Mouse (Mus musculus) adrenal gland, adult 2 months (tissue): Measurements from ENCODE around the gene Impg1. TPM values are rescaled to one million over a fixed set of nuclear protein-coding genes. Genes with fewer than 3 reads are reported as not detected.
"Not testable (repeated sequence)": the region's sequence is repeated elsewhere in the genome, so short reads cannot be mapped to it uniquely, and the experiment has no call there.

Experiments used
- DNase-seq: peaks from one replicate; pipeline ENCODE4 v3.0.0; 2021
- polyA plus RNA-seq: library from polyadenylated mRNA; depleted of rRNA; stranded (reverse); fragments of >200 nt; gene quantifications from 2 replicates; pipeline ENCODE4 v1.2.3, GENCODE M21; 2012
- total RNA-seq, 2 experiments: library from RNA; stranded (reverse); gene quantifications; 2 replicates each; pipeline ENCODE4 v1.2.3; 2021

Impg1 gene
- total and polyA plus RNA-seq, 3 experiments: not detected

- DNase-seq: no peak
Measured at GRCm38 (mm10) chr9:80344451-80345000, 120.8 kb downstream of the Impg1 start.

DNA sequence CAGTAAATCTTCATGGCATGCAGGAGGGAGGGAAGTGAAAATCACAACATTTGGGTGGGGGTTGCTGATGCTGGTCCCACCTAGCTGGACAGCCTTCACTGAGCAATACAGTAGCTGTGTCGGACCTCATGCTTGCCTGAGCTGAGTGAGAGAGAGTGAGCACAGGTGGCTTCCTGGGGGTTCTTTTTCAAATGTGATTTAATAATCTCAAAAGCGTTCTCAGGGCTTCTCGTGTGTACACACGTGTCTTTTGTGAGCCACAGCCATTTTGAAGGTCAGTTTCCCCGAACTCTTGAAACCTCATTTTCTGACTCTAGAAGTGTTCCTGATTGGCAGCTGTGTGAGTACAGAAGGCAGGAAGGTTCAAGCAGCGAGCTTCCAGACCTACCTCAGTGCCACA lies 122.8 kb downstream of the Impg1 start:
- no peak for DNase-seq

- no peak for DNase-seq
Measured at GRCm38 (mm10) chr9:80341756-80342155, 123.5 kb downstream of the Impg1 start.

GRCm38 (mm10) chr9:80340927-80341326 lies 124.4 kb downstream of the Impg1 start:
- DNase-seq: no peak

DNA sequence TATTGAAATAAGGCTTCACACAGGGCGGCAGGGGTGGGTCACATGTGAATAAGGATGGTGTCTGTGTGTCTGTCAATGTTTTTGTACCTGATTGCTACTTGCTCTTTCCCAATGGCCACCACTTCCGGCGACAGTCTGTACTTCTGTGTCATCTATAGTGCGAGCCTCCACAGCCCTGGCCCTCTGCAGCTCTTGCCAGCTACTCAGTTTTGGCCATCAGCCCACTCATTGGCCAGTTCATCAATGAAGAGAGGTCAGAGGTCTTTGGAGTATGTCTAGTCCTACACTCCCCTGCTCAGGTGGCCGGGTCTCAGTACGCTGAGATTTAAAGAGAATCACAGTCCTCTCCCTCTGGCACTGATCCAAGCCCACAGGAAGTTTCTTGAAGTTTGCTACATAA lies 127.3 kb downstream of the Impg1 start:
- no peak for DNase-seq

- DNase-seq: no peak
Measured at GRCm38 (mm10) chr9:80335660-80336357, 129.5 kb downstream of the Impg1 start.

GRCm38 (mm10) chr9:80333998-80334605 lies 131.2 kb downstream of the Impg1 start:
- no peak for DNase-seq

DNA sequence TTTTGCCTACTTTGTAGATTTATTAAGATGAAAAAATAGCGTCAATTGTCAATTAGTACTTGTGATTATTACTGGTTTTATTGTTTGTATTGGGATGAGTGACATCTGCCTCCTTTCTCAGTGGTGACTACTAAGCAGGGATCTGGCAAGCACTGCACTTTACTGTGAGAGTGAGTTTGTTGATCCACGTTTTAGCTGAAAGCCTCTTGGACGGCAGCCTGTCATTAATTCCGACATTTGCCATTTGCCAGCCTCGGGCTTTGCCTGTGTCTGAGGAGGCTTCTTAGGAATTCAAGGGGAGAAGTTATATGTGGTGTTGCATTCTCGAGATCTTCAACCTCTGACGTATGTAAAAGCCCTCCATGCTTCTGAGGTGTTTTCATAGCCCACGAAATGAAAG lies 131.8 kb downstream of the Impg1 start:
- no peak for DNase-seq

DNA sequence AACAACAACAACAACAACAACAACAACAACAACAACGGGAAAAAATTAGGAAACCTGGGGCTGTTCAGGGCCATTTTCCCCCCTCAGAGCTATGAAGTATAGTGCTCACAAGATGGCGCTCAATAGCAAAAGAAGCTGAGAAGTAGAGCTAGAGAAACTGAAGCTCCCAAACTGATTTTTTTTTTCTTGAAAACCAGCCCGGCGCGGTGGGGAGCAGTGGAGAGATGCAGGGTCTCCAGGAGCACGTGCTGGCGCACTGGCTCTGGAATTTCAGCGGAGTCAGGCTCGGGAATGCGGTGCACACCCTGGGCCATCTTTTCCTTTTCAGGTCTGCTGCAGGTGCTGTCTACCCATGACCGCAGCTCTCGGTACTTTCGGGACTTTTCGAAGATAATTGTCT lies 133.1 kb downstream of the Impg1 start:
- peak; percentile 39 for DNase-seq

GRCm38 (mm10) chr9:80321051-80321887 lies 144.0 kb downstream of the Impg1 start:
- not testable (repeated sequence) for DNase-seq

DNA sequence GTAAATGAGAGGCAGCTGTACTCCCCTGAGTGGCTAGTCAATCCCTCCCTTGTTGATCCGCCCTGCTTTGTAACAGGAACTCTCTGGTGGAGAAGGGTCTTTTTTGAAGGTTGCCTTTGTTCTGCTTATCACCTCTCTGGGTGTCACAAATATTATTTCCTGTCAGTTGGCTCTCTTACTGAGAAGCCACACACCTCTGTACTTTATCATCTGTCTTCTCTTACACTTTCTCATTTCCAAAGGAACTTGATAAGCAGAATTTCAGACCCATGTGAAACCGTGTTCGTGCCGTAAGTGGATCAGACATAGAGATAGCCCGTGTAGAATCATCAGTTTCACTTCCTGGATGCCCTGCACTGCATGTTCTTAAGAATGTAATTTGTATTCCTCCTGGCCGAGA lies 147.3 kb downstream of the Impg1 start:
- DNase-seq: no peak

GRCm38 (mm10) chr9:80315922-80316321 lies 149.4 kb downstream of the Impg1 start:
- DNase-seq: no peak

DNA sequence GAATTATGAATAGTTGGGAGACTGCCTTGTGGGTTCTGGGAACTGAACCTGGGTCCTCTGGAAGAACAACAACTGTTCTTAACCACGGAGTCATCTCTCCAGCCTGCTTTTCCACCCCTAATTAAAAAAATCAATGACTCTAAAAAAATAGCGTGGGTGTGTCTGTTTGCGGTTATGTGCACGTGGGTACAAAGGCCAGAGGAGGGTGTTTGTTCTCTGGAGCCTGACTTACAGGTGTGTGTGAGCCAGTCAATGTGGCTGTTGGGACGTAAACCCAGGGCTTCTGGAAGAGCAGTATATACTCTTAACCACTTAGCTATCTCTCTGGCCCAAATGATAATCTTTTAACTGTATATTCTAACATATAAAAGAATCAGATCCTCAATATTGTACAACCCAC lies 151.7 kb downstream of the Impg1 start:
- DNase-seq: no peak

DNA sequence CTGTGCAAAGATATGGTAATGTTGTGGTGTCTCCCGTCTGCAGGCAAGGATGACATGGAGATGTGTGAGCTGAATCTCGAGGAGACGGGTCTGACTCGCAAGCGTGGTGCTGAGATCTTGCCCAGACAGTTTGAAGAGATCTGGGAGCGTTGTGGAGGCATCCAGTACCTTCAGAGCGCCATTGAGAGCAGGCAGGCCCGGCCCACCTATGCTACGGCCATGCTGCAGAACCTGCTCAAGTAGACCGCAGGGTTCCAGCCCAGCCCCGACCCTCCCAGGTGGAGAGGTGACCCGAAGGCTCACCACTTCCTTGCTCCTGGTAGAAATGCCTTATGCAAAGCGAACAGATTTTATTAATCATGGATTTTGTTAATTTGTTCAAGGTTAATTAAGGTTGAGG lies 157.7 kb downstream of the Impg1 start:
- DNase-seq: no peak

DNA sequence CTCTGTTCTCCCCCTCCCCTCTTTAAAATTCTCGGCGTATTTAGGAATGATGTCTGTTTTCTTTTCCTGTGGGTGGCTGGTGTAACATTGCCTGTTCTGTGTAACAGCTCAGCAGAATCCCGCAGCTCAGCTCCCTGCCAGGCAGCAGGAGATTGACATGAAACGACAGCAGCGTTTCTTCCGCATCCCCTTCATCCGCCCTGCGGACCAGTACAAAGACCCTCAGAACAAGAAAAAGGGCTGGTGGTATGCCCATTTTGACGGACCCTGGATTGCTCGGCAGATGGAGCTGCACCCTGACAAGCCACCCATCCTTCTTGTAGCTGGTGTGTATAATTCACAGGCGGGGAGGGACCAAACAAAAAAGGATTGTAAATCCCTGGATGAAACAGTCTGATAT lies 158.4 kb downstream of the Impg1 start:
- no peak for DNase-seq

DNA sequence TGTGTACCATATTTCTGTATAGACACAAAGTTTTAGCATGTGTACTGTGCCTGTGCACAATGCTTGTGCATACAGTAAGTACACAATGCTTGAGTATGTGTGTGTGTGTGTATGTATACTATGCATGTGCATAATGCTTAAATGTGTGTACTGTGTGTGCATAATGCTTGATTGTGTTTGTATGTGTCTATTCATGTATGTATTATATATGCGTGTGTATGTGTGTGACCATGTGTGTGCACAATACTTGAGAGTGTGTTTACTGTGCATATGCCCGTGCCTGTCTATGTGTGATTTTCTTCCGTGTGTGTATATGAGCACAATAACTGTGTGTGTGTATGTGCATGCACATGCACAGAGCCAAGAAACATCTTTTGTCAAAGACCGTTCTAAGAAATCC lies 158.9 kb downstream of the Impg1 start:
- DNase-seq: no peak

GRCm38 (mm10) chr9:80303518-80303917 lies 161.8 kb downstream of the Impg1 start:
- peak; percentile 4 for DNase-seq

- no peak for DNase-seq
Measured at GRCm38 (mm10) chr9:80299031-80299430, 166.2 kb downstream of the Impg1 start.

- DNase-seq: no peak
Measured at GRCm38 (mm10) chr9:80296086-80296485, 169.2 kb downstream of the Impg1 start.

GRCm38 (mm10) chr9:80293056-80293584 lies 172.2 kb downstream of the Impg1 start:
- no peak for DNase-seq

GRCm38 (mm10) chr9:80286845-80287244 lies 178.4 kb downstream of the Impg1 start:
- no peak for DNase-seq

DNA sequence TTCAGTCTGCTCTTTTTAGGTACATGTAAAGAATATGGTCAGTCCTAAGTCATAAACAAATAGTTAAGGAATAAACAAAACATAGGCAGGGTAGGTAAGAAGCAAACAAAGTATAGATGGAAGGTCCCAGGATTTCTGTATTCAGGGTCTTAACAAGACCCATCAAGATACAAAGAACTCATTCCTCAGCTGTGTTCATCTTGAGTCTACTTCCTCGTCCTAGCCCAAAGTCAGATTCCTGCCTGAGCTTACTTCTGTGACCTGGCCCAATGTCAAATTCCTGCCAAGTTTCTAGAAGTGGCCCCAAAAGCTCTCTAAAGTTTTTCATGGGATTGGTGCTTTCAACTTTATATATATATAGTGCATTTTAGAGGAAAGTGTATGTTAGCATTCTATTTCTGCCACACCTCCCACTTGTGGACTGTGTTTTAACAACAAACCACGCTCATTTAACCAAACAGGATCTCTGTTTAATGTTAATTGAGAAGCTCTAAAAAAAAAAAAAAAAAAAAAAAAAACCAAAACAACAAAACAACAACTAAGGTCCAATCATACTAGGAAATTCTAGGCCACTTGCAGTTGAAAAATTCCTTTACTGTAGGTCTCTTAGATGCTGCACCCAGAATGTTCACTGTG lies 180.6 kb downstream of the Impg1 start:
- no peak for DNase-seq
